Mouse (Mus musculus) brain, embryonic 14.5 days (tissue): Measurements from ENCODE around the gene Gm10972. TPM values are rescaled to one million over a fixed set of nuclear protein-coding genes. Genes with fewer than 3 reads are reported as not detected.
"Not testable (repeated sequence)": the region's sequence is repeated elsewhere in the genome, so short reads cannot be mapped to it uniquely, and the experiment has no call there.

Experiments
- DNase-seq: peaks from one replicate; pipeline ENCODE4 v3.0.0-alpha.2; 2011; ENCODE audit warnings: low read depth
- CTCF ChIP-seq: fragments of 200-500 bp; IDR thresholded peaks from 2 replicates; pipeline ENCODE4 v1.5.1; 2012; ENCODE audit warnings: inconsistent platforms, mild to moderate bottlenecking, moderate library complexity, borderline replicate concordance; ENCODE audit not compliant: insufficient read depth, insufficient read length; ENCODE audit errors: extremely low read depth
- POLR2A ChIP-seq: fragments of 200-500 bp; IDR thresholded peaks from 2 replicates; pipeline ENCODE4 v1.6.1; 2012; ENCODE audit warnings: mild to moderate bottlenecking, inconsistent platforms, borderline replicate concordance; ENCODE audit not compliant: poor library complexity, insufficient read depth, insufficient read length, severe bottlenecking; ENCODE audit errors: extremely low read depth
- polyA plus RNA-seq: library from polyadenylated mRNA; depleted of rRNA; stranded (reverse); fragments of >200 nt; gene quantifications from 2 replicates; pipeline ENCODE4 v1.2.3, GENCODE M21; 2012; rRNA removed

The Gm10972 gene
- polyA plus RNA-seq, 1 experiment = not detected

DNA sequence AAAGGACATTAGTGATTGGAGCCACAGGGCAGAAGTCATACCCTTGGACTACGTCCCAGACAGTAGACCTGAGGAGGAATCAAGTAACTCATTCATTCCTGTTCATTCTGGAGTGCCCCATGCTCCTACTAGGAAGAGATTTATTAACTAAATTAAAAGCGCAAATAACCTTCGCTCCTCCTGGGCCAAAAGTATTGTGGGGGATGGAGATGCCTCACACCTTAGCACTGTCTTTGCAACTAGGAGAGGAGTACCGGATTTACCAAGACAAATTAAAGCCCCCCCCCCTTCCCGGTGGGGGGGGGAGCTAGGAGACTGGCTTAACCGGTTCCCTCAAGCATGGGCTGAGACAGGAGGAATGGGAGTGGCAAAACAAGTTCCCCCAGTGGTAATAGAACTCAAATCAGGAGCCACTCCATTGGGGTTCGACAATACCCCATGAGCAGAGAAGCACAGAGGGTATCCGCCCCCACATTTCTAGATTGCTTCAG is 36.5 kb downstream of the Gm10972 start:
- TF ChIP-seq POLR2A (no peak), CTCF (no peak)
- DNase-seq = no peak

DNA sequence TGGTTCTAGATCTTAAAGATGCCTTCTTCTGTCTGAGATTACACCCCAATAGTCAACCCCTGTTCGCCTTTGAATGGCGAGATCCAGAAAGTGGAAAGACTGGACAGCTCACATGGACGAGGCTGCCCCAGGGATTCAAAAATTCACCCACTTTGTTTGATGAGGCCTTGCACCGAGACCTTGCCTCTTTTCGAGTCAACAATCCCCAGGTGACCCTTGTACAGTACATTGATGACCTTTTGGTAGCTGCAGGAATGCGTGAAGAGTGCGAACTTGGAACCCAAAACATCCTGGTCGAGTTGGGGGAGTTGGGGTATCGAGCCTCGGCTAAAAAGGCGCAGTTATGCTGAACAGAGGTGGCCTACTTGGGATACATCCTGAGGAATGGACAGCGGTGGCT is 37.1 kb downstream of the Gm10972 start:
- DNase-seq = not testable (repeated sequence)

DNA sequence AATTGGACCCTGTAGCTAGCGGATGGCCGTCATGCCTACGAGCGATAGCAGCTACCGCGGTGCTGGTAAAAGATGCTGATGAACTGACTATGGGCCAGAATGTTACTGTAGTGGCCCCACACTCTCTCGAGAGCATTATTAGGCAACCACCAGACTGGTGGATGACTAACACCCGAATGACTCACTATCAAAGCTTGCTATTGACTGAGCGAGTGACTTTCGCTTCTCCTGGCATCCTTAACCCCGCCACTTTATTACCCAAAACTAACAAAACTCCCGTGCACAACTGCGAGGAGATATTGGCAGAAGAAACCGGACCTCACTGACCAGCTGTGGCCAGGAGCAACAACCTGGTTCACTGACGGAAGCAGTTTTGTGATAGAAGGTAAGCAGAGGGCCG is 37.9 kb downstream of the Gm10972 start:
- no peak for DNase-seq
- no peak for TF ChIP-seq CTCF
- no peak for TF ChIP-seq POLR2A

GRCm38 (mm10) chr3:94683646-94684045 is 40.7 kb downstream of the Gm10972 start:
- no peak for TF ChIP-seq CTCF
- no peak for TF ChIP-seq POLR2A

GRCm38 (mm10) chr3:94685989-94686772 is 43.3 kb downstream of the Gm10972 start:
- DNase-seq = not testable (repeated sequence)

More at GRCm38 (mm10) chr3:94683646-94684045, 40.7 kb downstream of the Gm10972 start:
- DNase-seq = no peak

GRCm38 (mm10) chr3:94688698-94689097 is 45.8 kb downstream of the Gm10972 start:
- DNase-seq = not testable (repeated sequence)

DNA sequence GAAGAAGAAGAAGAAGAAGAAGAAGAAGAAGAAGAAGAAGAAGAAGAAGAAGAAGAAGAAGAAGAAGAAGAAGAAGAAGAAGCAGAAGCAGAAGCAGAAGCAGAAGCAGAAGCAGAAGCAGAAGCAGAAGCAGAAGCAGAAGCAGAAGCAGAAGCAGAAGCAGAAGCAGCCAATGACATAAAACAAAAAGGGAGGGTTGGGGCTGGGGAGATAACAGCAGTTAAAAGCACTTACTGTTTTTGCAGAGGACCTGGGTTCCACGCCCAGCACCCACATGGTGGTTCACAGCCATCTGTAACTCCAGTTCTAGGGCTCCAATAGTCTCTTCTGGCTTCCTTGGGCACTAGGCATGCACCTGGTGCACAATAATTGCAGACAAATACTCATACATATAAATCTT is 46.3 kb downstream of the Gm10972 start:
- DNase-seq = not testable (repeated sequence)

- not testable (repeated sequence) for DNase-seq
Measured at GRCm38 (mm10) chr3:94690162-94690561, 47.2 kb downstream of the Gm10972 start.

DNA sequence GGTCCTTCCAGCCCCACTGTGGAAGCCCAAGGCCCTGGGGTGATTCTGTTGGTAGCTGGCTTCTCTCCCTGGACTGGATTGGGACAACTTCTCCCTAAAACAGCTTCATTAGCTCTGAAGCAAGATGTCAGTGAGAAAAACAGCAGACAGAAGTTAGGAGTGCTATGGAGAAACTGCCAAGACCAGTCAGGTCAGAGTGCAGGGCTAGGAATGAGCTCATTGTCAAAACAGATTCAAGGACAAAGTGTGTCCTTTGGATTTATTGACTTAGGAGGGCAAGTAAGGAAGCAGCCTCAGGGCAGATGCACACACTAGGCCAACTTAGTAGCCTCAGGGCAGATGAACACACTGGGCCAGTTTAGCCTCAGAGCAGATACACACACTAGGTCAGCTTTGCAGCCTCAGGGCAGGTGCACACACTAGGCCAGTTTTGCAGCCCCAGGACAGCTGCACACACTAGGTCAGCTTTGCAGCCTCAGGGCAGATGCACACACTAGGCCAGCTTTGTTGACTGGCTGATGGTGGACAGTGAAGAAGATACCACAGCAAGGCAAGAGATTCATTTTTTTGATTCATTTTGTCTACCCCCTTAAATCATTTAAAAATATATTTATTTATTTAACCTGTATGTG is 47.8 kb downstream of the Gm10972 start:
- TF ChIP-seq CTCF = no peak
- no peak for TF ChIP-seq POLR2A
- DNase-seq = no peak

DNA sequence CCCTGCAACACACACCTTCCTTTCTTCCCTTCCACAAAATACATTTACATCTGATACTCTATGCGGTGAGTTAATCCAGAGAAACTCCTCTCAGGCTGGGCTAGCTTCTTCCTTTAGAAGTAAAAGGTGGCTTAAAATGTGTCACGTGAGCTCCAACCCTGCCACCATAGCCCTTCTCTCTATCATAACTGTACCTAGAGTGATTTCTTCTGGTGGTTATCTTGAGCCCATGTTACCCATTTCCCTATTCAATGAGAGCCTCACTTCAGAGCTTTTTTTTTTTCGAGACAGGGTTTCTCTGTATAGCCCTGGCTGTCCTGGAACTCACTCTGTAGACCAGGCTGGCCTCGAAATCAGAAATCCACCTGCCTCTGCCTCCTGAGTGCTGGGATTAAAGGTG is 48.8 kb downstream of the Gm10972 start:
- not testable (repeated sequence) for DNase-seq

Other genes starting within 250 kb of the Gm10972 start
- gene Lingo4, start 244.6 kb upstream of the Gm10972 start, polyA plus RNA-seq = 0.55 and 0.70 TPM in 2 replicates
- gene Tdrkh, start 229.8 kb upstream of the Gm10972 start, polyA plus RNA-seq = 15.2 and 24.2 TPM in 2 replicates
- gene Mrpl9, start 199.8 kb upstream of the Gm10972 start, polyA plus RNA-seq = 48.8 and 51.9 TPM in 2 replicates
- 0.16 and 0.57 TPM in 2 replicates for gene Oaz3, start 199.2 kb upstream of the Gm10972 start, polyA plus RNA-seq
- 696 and 882 TPM in 2 replicates for gene Celf3, start 164.8 kb upstream of the Gm10972 start, polyA plus RNA-seq
- gene Riiad1, start 162.8 kb upstream of the Gm10972 start, polyA plus RNA-seq = 5.7 and 5.8 TPM in 2 replicates
- 34.0 and 45.1 TPM in 2 replicates for gene Snx27, start 60.4 kb upstream of the Gm10972 start, polyA plus RNA-seq
- 4.5 and 4.7 TPM in 2 replicates for gene Tuft1, start 15.8 kb downstream of the Gm10972 start, polyA plus RNA-seq
- 0.52 and 0.57 TPM in 2 replicates for gene Selenbp2, start 50.4 kb downstream of the Gm10972 start, polyA plus RNA-seq
- 4.2 and 7.0 TPM in 2 replicates for gene Cgn, start 143.4 kb downstream of the Gm10972 start, polyA plus RNA-seq
- 66.8 and 78.4 TPM in 2 replicates for gene Pogz, start 194.5 kb downstream of the Gm10972 start, polyA plus RNA-seq
- 353 and 477 TPM in 2 replicates for gene Psmb4, start 243.8 kb downstream of the Gm10972 start, polyA plus RNA-seq